Comparison of ENCODE assay signal across 10 mouse cellular contexts in the genomic region with DNA sequence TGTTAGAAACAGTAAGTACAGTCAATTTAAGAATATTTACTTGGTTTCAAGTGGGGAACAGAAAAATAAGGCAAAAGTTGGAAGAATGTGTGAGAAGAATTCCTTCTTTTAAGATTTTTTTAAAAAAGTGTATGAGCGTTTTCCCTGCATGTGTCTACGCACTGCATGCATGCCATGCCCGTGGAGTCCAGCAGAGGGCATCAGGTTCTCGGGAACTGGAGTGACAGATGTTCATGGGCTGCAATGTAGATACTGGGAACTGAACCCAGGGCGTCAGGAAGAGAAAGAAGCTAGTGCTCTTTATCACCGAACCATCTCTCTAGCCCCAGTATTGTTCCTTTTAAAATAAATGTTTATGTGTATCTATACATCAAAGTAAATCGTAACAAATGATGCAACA.
DNase-seq lines count a peak whose midpoint lies in the region; ATAC-seq and TF ChIP-seq lines count a peak whose summit lies in the region.
"Had no signal": no experiment of that assay in that cellular context is flagged by ENCODE, and none has a peak within 500 bp of the region (broad histone marks: within the 10 kb centered on the region; RNA-seq: fewer than 3 reads in every experiment).

No protein-coding gene starts in this region.

- intact Hi-C loops in left cerebral cortex, postnatal 36 days (cut with DNase I) = no loop called here

- peak; percentile 21; the same call in 1 of the 2 replicates for TF ChIP-seq CTCF in cortical plate, adult 2 months (IDR thresholded peaks at IDR 0.05; ENCODE audit: extremely low read depth, insufficient read depth, low read length)

- DNase-seq in forebrain, embryonic 11.5 days (ENCODE audit: low spot score) = peak; percentile 61
- DNase-seq in forebrain, embryonic 10.5 days (ENCODE audit: extremely low spot score, low spot score) = no peak
- DNase-seq in midbrain, embryonic 10.5 days (ENCODE audit: low spot score) = peak; percentile 15
- no peak for DNase-seq in midbrain, embryonic 11.5 days (ENCODE audit: low spot score, missing footprints)
- DNase-seq in lung, postnatal 36 days = peak; percentile 22
- DNase-seq in left cerebral cortex, postnatal 36 days (ENCODE audit: low spot score in 2 of 2) = no peak

- H3K27ac ChIP-seq in forebrain, embryonic 11.5 days (ENCODE audit: low read depth, low read length) = no peak overlapping the region
- H3K27ac ChIP-seq in forebrain, embryonic 10.5 days = no peak overlapping the region
- no peak overlapping the region for H3K27ac ChIP-seq in midbrain, embryonic 10.5 days (replicated peaks)
- H3K27ac ChIP-seq in midbrain, embryonic 11.5 days (ENCODE audit: low read depth, low read length) = no peak overlapping the region
- no peak overlapping the region for H3K27ac ChIP-seq in cortical plate, adult 2 months (ENCODE audit: insufficient read depth, low read length)
- H3K27ac ChIP-seq: midbrain, embryonic 12.5 days had no signal

- no peak overlapping the region for H3K4me2 ChIP-seq in forebrain, embryonic 11.5 days (ENCODE audit: low read depth, low read length, severe bottlenecking)
- H3K4me2 ChIP-seq in midbrain, embryonic 11.5 days = no peak overlapping the region
- H3K4me2 ChIP-seq: midbrain, embryonic 12.5 days had no signal

- TF ChIP-seq POLR2A in cortical plate, adult 2 months (IDR thresholded peaks at IDR 0.05; ENCODE audit: extremely low read depth, insufficient read depth, low read length) = no peak

- WGBS in forebrain, embryonic 11.5 days = 84% methylated on average over 7 of the region's 7 CpGs
- whole genome bisulfite sequencing in forebrain, embryonic 10.5 days = 76% methylated on average over 7 of the region's 7 CpGs
- 74% methylated on average over 7 of the region's 7 CpGs for WGBS in midbrain, embryonic 10.5 days
- WGBS in midbrain, embryonic 11.5 days = 79% methylated on average over 7 of the region's 7 CpGs

- H3K9ac ChIP-seq in forebrain, embryonic 11.5 days (ENCODE audit: low read length) = no peak overlapping the region
- no peak overlapping the region for H3K9ac ChIP-seq in midbrain, embryonic 11.5 days (ENCODE audit: low read length)
- H3K9ac ChIP-seq: midbrain, embryonic 12.5 days had no signal

- no peaks in the 10 kb centered on the region for H3K4me1 ChIP-seq in forebrain, embryonic 11.5 days (replicated peaks; ENCODE audit: control insufficient read depth, insufficient read depth, low read length)
- 0 out of 2 replicates have a peak, but pooled peaks cover 3% of the 10 kb centered on the region for H3K4me1 ChIP-seq in forebrain, embryonic 10.5 days
- no peaks in the 10 kb centered on the region for H3K4me1 ChIP-seq in midbrain, embryonic 10.5 days
- no peaks in the 10 kb centered on the region for H3K4me1 ChIP-seq in midbrain, embryonic 11.5 days (ENCODE audit: control insufficient read depth, insufficient read depth, low read length)
- H3K4me1 ChIP-seq in cortical plate, adult 2 months (ENCODE audit: control insufficient read depth, insufficient read depth, low read length) = no peaks in the 10 kb centered on the region

- no peaks in the 10 kb centered on the region for H3K9me3 ChIP-seq in forebrain, embryonic 11.5 days (ENCODE audit: control insufficient read depth, low read length)
- H3K9me3 ChIP-seq in forebrain, embryonic 10.5 days = no peaks in the 10 kb centered on the region
- no peaks in the 10 kb centered on the region for H3K9me3 ChIP-seq in midbrain, embryonic 10.5 days (replicated peaks)
- no peaks in the 10 kb centered on the region for H3K9me3 ChIP-seq in midbrain, embryonic 11.5 days (ENCODE audit: control insufficient read depth, low read length)
- H3K9me3 ChIP-seq: midbrain, embryonic 12.5 days had no signal

- no peaks in the 10 kb centered on the region for H3K27me3 ChIP-seq in forebrain, embryonic 11.5 days (ENCODE audit: control insufficient read depth, insufficient read depth, low read length)
- H3K27me3 ChIP-seq in forebrain, embryonic 10.5 days (ENCODE audit: poor library complexity, severe bottlenecking) = no peaks in the 10 kb centered on the region
- no peaks in the 10 kb centered on the region for H3K27me3 ChIP-seq in midbrain, embryonic 10.5 days (ENCODE audit: low read depth, poor library complexity, severe bottlenecking)
- H3K27me3 ChIP-seq in midbrain, embryonic 11.5 days (ENCODE audit: control insufficient read depth, insufficient read depth, low read length) = no peaks in the 10 kb centered on the region
- H3K27me3 ChIP-seq: midbrain, embryonic 12.5 days had no signal

- ATAC-seq in forebrain, embryonic 11.5 days (replicated peaks; ENCODE audit: low FRiP score) = no peak
- no peak for ATAC-seq in midbrain, embryonic 11.5 days (ENCODE audit: low FRiP score)
- no peak for ATAC-seq in megakaryocyte, adult 5-6 weeks (ENCODE audit: poor library complexity, severe bottlenecking)

- H3K4me3 ChIP-seq in forebrain, embryonic 11.5 days (ENCODE audit: low read depth, low read length) = no peak overlapping the region
- H3K4me3 ChIP-seq in forebrain, embryonic 10.5 days = no peak overlapping the region
- no peak overlapping the region for H3K4me3 ChIP-seq in midbrain, embryonic 10.5 days
- no peak overlapping the region for H3K4me3 ChIP-seq in midbrain, embryonic 11.5 days (ENCODE audit: low read depth, low read length)
- no peak overlapping the region for H3K4me3 ChIP-seq in cortical plate, adult 2 months (ENCODE audit: insufficient read depth, low read length)
- H3K4me3 ChIP-seq: midbrain, embryonic 12.5 days had no signal

- no peaks in the 10 kb centered on the region for H3K36me3 ChIP-seq in forebrain, embryonic 11.5 days (ENCODE audit: control insufficient read depth, insufficient read depth, low read length)
- no peaks in the 10 kb centered on the region for H3K36me3 ChIP-seq in forebrain, embryonic 10.5 days (replicated peaks)
- H3K36me3 ChIP-seq in midbrain, embryonic 10.5 days = no peaks in the 10 kb centered on the region
- no peaks in the 10 kb centered on the region for H3K36me3 ChIP-seq in midbrain, embryonic 11.5 days (ENCODE audit: control insufficient read depth, insufficient read depth, low read length)
- H3K36me3 ChIP-seq: G1E; midbrain, embryonic 12.5 days had no signal

Comparison
In these comparisons a context has a peak if more than half of its experiments do, and no peak if none do; other contexts are left out.
1. DNase-seq: peak in forebrain, embryonic 11.5 days (single experiment), midbrain, embryonic 10.5 days (single experiment) and lung, postnatal 36 days (single experiment); none in forebrain, embryonic 10.5 days (single experiment), midbrain, embryonic 11.5 days (single experiment) and left cerebral cortex, postnatal 36 days (0 of 2).